Mouse (Mus musculus): ENCODE results near the gene Prep. TPM values are rescaled to one million over a fixed set of nuclear protein-coding genes. Genes with fewer than 3 reads are reported as not detected.

Prep gene
- polyA plus RNA-seq (2012; rRNA removed), result 12.0 and 13.4 TPM in 2 replicates

GRCm38 (mm10) chr10:45066931-45067308 is at the start of gene Prep:
Prep (plus strand) TSS chr10:45067203.

GRCm38 (mm10) chr10:45177798-45178197 is 110.8 kb downstream of the Prep start, which contains the start of gene Popdc3:
Popdc3 (plus strand) TSS chr10:45178098.

Other genes with a start within 250 kb of the Prep start
- 0.14 and 0.20 TPM in 2 replicates for gene Popdc3, start 110.9 kb downstream of the Prep start, polyA plus RNA-seq (2012; rRNA removed)

Measured in ovary, adult 2 months (tissue).